25 mouse cellular contexts compared by ENCODE assay signal in genomic region chr16:44978193-44978592, GRCm38 (mm10). TPM values are rescaled to one million over a fixed set of nuclear protein-coding genes. Genes with fewer than 3 reads are reported as not detected.
DNase-seq lines count a peak whose midpoint lies in the region; ATAC-seq and TF ChIP-seq lines count a peak whose summit lies in the region.
"Had no signal": no experiment of that assay in that cellular context is flagged by ENCODE, and none has a peak within 500 bp of the region (broad histone marks: within the 10 kb centered on the region; RNA-seq: fewer than 3 reads in every experiment).

No protein-coding gene starts in this region.

- peak overlapping the region; percentile 21; the same call in 1 of the 2 replicates for H3K27ac ChIP-seq in limb, embryonic 11.5 days (replicated peaks; ENCODE audit: low read depth, low read length)
- H3K27ac ChIP-seq in limb, embryonic 10.5 days: no peak overlapping the region
- H3K27ac ChIP-seq in midbrain, embryonic 11.5 days (ENCODE audit: low read depth, low read length): no peak overlapping the region
- no peak overlapping the region for H3K27ac ChIP-seq in midbrain, embryonic 14.5 days (replicated peaks; ENCODE audit: low read depth, low read length)
- H3K27ac ChIP-seq in CH12.LX (ENCODE audit: insufficient read depth, low read depth): peak overlapping the region; percentile 86
- peak overlapping the region; percentile 76; the same call in 1 of the 2 replicates for H3K27ac ChIP-seq in limb, embryonic 12.5 days

- no peaks in the 10 kb centered on the region for H3K27me3 ChIP-seq in limb, embryonic 11.5 days (ENCODE audit: control insufficient read depth, insufficient read depth, low read length)
- H3K27me3 ChIP-seq in limb, embryonic 10.5 days (ENCODE audit: low read depth, poor library complexity, severe bottlenecking): no peaks in the 10 kb centered on the region
- no peaks in the 10 kb centered on the region for H3K27me3 ChIP-seq in midbrain, embryonic 11.5 days (ENCODE audit: control insufficient read depth, insufficient read depth, low read length)
- H3K27me3 ChIP-seq in midbrain, embryonic 14.5 days (ENCODE audit: control insufficient read depth, insufficient read depth, low read length): no peaks in the 10 kb centered on the region
- no peaks in the 10 kb centered on the region for H3K27me3 ChIP-seq in CH12.LX (replicated peaks)
- H3K27me3 ChIP-seq in limb, embryonic 12.5 days: no peaks in the 10 kb centered on the region
- H3K27me3 ChIP-seq: Patski had no signal

- H3K4me1 ChIP-seq in limb, embryonic 11.5 days (ENCODE audit: control insufficient read depth, insufficient read depth, low read length): no peaks in the 10 kb centered on the region; the same call in 1 of the 2 replicates
- peaks cover 6% of the 10 kb centered on the region; the same call in 1 of the 2 replicates for H3K4me1 ChIP-seq in limb, embryonic 10.5 days
- no peaks in the 10 kb centered on the region for H3K4me1 ChIP-seq in midbrain, embryonic 11.5 days (ENCODE audit: control insufficient read depth, insufficient read depth, low read length)
- H3K4me1 ChIP-seq in midbrain, embryonic 14.5 days (ENCODE audit: control insufficient read depth, insufficient read depth, low read length): no peaks in the 10 kb centered on the region
- H3K4me1 ChIP-seq in CH12.LX (ENCODE audit: control insufficient read depth in 1 of 2, insufficient read depth in 2 of 2): peaks cover 16 to 61% of the 10 kb centered on the region in 2 experiments
- peaks cover 17% of the 10 kb centered on the region for H3K4me1 ChIP-seq in limb, embryonic 12.5 days (replicated peaks)

- no peak overlapping the region for H3K9ac ChIP-seq in limb, embryonic 11.5 days (ENCODE audit: low read length)
- H3K9ac ChIP-seq in midbrain, embryonic 11.5 days (ENCODE audit: low read length): no peak overlapping the region
- no peak overlapping the region for H3K9ac ChIP-seq in midbrain, embryonic 14.5 days (replicated peaks; ENCODE audit: low read length)
- peak overlapping the region; percentile 68 for H3K9ac ChIP-seq in CH12.LX (ENCODE audit: insufficient read depth, low read depth)
- no peak overlapping the region for H3K9ac ChIP-seq in limb, embryonic 12.5 days (replicated peaks)

- no peak; the same call in 1 of the 2 replicates for TF ChIP-seq RAD21 in CH12.LX (IDR thresholded peaks at IDR 0.05; ENCODE audit: low read depth, low read length)

- peaks cover 9% of the 10 kb centered on the region for H3K79me2 ChIP-seq in CH12.LX (replicated peaks; ENCODE audit: control insufficient read depth, extremely low read depth, insufficient read depth, poor library complexity, severe bottlenecking)

- no peak overlapping the region for H3K4me2 ChIP-seq in limb, embryonic 11.5 days (ENCODE audit: low read depth, severe bottlenecking)
- no peak overlapping the region for H3K4me2 ChIP-seq in midbrain, embryonic 11.5 days
- H3K4me2 ChIP-seq in midbrain, embryonic 14.5 days (ENCODE audit: low read length): no peak overlapping the region
- H3K4me2 ChIP-seq in CH12.LX (ENCODE audit: insufficient read depth, low read depth, poor library complexity, severe bottlenecking): peak overlapping the region; percentile 88
- H3K4me2 ChIP-seq in limb, embryonic 12.5 days: no peak overlapping the region

- in situ Hi-C loops in CH12.LX (cut with MboI; ENCODE audit: low pct_ligation_motif_present, low pct_unique_long_range_greater_than_20kb, low sequenced_read_pairs): no loop called here

- no peak overlapping the region for H3K4me3 ChIP-seq in limb, embryonic 11.5 days (ENCODE audit: low read depth, low read length)
- no peak overlapping the region for H3K4me3 ChIP-seq in limb, embryonic 10.5 days
- H3K4me3 ChIP-seq in midbrain, embryonic 11.5 days (ENCODE audit: low read depth, low read length): no peak overlapping the region
- H3K4me3 ChIP-seq in midbrain, embryonic 14.5 days (replicated peaks; ENCODE audit: low read depth, low read length): no peak overlapping the region
- H3K4me3 ChIP-seq in CH12.LX (replicated peaks in 1 of 3; ENCODE audit: low read depth in 2 of 3, low read length in 2 of 3, poor library complexity in 1 of 3): no peak overlapping the region
- H3K4me3 ChIP-seq in limb, embryonic 12.5 days (replicated peaks): no peak overlapping the region

- no peaks in the 10 kb centered on the region for H3K36me3 ChIP-seq in limb, embryonic 11.5 days (ENCODE audit: control insufficient read depth, insufficient read depth, low read length)
- no peaks in the 10 kb centered on the region for H3K36me3 ChIP-seq in limb, embryonic 10.5 days
- H3K36me3 ChIP-seq in midbrain, embryonic 11.5 days (ENCODE audit: control insufficient read depth, insufficient read depth, low read length): no peaks in the 10 kb centered on the region
- H3K36me3 ChIP-seq in midbrain, embryonic 14.5 days (ENCODE audit: control insufficient read depth, insufficient read depth, low read length): no peaks in the 10 kb centered on the region
- H3K36me3 ChIP-seq in CH12.LX (replicated peaks in 1 of 2; ENCODE audit: control insufficient read depth in 1 of 2, insufficient read depth in 1 of 2, low read length in 1 of 2): no peaks in the 10 kb centered on the region
- no peaks in the 10 kb centered on the region for H3K36me3 ChIP-seq in limb, embryonic 12.5 days
- H3K36me3 ChIP-seq: G1E had no signal

- no peak; the same call in 1 of the 2 replicates for TF ChIP-seq POLR2A in CH12.LX (IDR thresholded peaks at IDR 0.05; ENCODE audit: low read depth, low read length)

- DNase-seq in limb, embryonic 11.5 days (ENCODE audit: low spot score): no peak
- DNase-seq in limb, embryonic 10.5 days (ENCODE audit: low spot score): no peak
- DNase-seq in midbrain, embryonic 11.5 days (ENCODE audit: low spot score, missing footprints): peak; percentile 4
- DNase-seq in midbrain, embryonic 14.5 days: no peak
- peak; percentile 60 for DNase-seq in CH12.LX (ENCODE audit: extremely low read depth)
- no peak for DNase-seq in right cerebral cortex, postnatal 10 days (ENCODE audit: low spot score in 2 of 2)
- no peak for DNase-seq in heart, postnatal 36 days
- DNase-seq: adrenal gland, adult 2 months; adrenal gland, adult 8-10 months; adrenal gland, postnatal 10 days; adrenal gland, postnatal 14 days; adrenal gland, postnatal 25 days; adrenal gland, postnatal 36 days; B cell, adult 2 months; cerebellum, adult 11 months; cerebellum, adult 11-12 months; cerebellum, adult 18-20 months had no signal

- WGBS in limb, embryonic 11.5 days: 66% methylated on average over 2 of the region's 2 CpGs
- 87% methylated on average over 2 of the region's 2 CpGs for WGBS in limb, embryonic 10.5 days
- WGBS in midbrain, embryonic 11.5 days: 83% methylated on average over 2 of the region's 2 CpGs
- WGBS in midbrain, embryonic 14.5 days: 84% methylated on average over 2 of the region's 2 CpGs
- 71% methylated on average over 2 of the region's 2 CpGs for WGBS in limb, embryonic 12.5 days

- dilution Hi-C loops in CH12.LX (cut with MboI; ENCODE audit: extremely low pct_ligation_motif_present, extremely low pct_unique_long_range_greater_than_20kb, low sequenced_read_pairs): no loop called here

- H3K9me3 ChIP-seq in limb, embryonic 11.5 days (ENCODE audit: control insufficient read depth, low read length): no peaks in the 10 kb centered on the region
- H3K9me3 ChIP-seq in limb, embryonic 10.5 days (replicated peaks): no peaks in the 10 kb centered on the region
- no peaks in the 10 kb centered on the region for H3K9me3 ChIP-seq in midbrain, embryonic 11.5 days (ENCODE audit: control insufficient read depth, low read length)
- H3K9me3 ChIP-seq in midbrain, embryonic 14.5 days (ENCODE audit: control insufficient read depth, low read length): no peaks in the 10 kb centered on the region
- no peaks in the 10 kb centered on the region for H3K9me3 ChIP-seq in CH12.LX (replicated peaks; ENCODE audit: low read length)
- H3K9me3 ChIP-seq in limb, embryonic 12.5 days: peaks cover 4% of the 10 kb centered on the region; the same call in 1 of the 2 replicates
- H3K9me3 ChIP-seq: G1E had no signal

- no peak for ATAC-seq in limb, embryonic 11.5 days (ENCODE audit: insufficient number of reproducible peaks, low FRiP score, low TSS enrichment, low read depth)
- no peak for ATAC-seq in midbrain, embryonic 11.5 days (ENCODE audit: low FRiP score)
- ATAC-seq in midbrain, embryonic 14.5 days (ENCODE audit: low FRiP score, low TSS enrichment): no peak
- no peak for ATAC-seq in limb, embryonic 12.5 days (ENCODE audit: insufficient number of reproducible peaks, insufficient read depth, low FRiP score, low TSS enrichment, low read depth)
- ATAC-seq: activated CD4-positive, CD25-positive, alpha-beta regulatory T cell, adult 4 months; CD4-positive, CD25-positive, alpha-beta regulatory T cell, adult 4 months; Patski had no signal

- no peak for TF ChIP-seq CTCF in CH12.LX (conservative IDR thresholded peaks at IDR 0.05 in 1 of 2, IDR thresholded peaks at IDR 0.05 in 1 of 2; ENCODE audit: low read depth in 2 of 2, low read length in 2 of 2)

- peak; percentile 81 for TF ChIP-seq EP300 in CH12.LX (IDR thresholded peaks at IDR 0.05; ENCODE audit: low read length)

- intact Hi-C loops in heart, postnatal 36 days (cut with DNase I): no loop called here

TF ChIP-seq in CH12.LX, 34 proteins besides CTCF, POLR2A, EP300 and RAD21 (continues in another document):
- TF ChIP-seq E2F4 (IDR thresholded peaks at IDR 0.05; ENCODE audit: insufficient replicate concordance, low read depth, low read length): 0 out of 2 replicates have a peak, but pooled peaks have one; percentile 66
- no peak for TF ChIP-seq ZKSCAN1 (IDR thresholded peaks at IDR 0.05; ENCODE audit: borderline replicate concordance, low read depth, low read length)
- TF ChIP-seq CHD1 (IDR thresholded peaks at IDR 0.05; ENCODE audit: low read depth, low read length): peak; percentile 84; the same call in 1 of the 2 replicates
- TF ChIP-seq ZNF384 (IDR thresholded peaks at IDR 0.05; ENCODE audit: low read depth, low read length): no peak
- TF ChIP-seq HCFC1 (IDR thresholded peaks at IDR 0.05; ENCODE audit: low read depth, low read length): no peak
- TF ChIP-seq ETS1 (conservative IDR thresholded peaks at IDR 0.05; ENCODE audit: low read depth, low read length): peak; percentile 71
- TF ChIP-seq SMC3 (IDR thresholded peaks at IDR 0.05; ENCODE audit: low read depth, low read length): no peak
- TF ChIP-seq MAX (IDR thresholded peaks at IDR 0.05; ENCODE audit: low read length): peak; percentile 61
- TF ChIP-seq TBP (conservative IDR thresholded peaks at IDR 0.05; ENCODE audit: low read depth, low read length): no peak

RNA-seq across cellular contexts. Expression of gene Cd200r3, which starts 34.7 kb away (rescaled TPM):
- polyA plus RNA-seq in limb, embryonic 11.5 days (2014; fragmentation: Nextera tagmentation; extraction: Ambion mirVana): not detected in 2 replicates
- not detected in 2 replicates for polyA plus RNA-seq in limb, embryonic 10.5 days (2016; fragmentation: Nextera tagmentation; extraction: Ambion mirVana)
- not detected in 2 replicates for polyA plus RNA-seq in midbrain, embryonic 11.5 days (2014; fragmentation: Nextera tagmentation; extraction: Ambion mirVana)
- polyA plus RNA-seq in midbrain, embryonic 14.5 days (2014; fragmentation: Nextera tagmentation; extraction: Ambion mirVana): not detected in 2 replicates
- total RNA-seq in CH12.LX (2012; rRNA removed): 5.0 and 5.7 TPM in 2 replicates
- 17.6 and 18.4 TPM in 2 replicates for total RNA-seq in CH12.LX (2014; rRNA removed)
- polyA plus RNA-seq in CH12.LX (2012; ENCODE audit: insufficient read length, low read depth): 5.9 and 6.9 TPM in 2 replicates
- polyA plus RNA-seq in limb, embryonic 12.5 days (2016; fragmentation: Nextera tagmentation; extraction: Ambion mirVana): not detected in 2 replicates
- total RNA-seq in heart, postnatal 36 days (2021): not detected
- total RNA-seq: adrenal gland, adult 18-20 months; adrenal gland, adult 2 months; adrenal gland, postnatal 25 days; adrenal gland, postnatal 36 days; ES-E14 had no signal
- polyA plus RNA-seq: adrenal gland, adult 2 months; brain, embryonic 14.5 days; Patski had no signal

Comparison
In these comparisons a context has a peak if more than half of its experiments do, and no peak if none do; other contexts are left out.
1. DNase-seq: peak in midbrain, embryonic 11.5 days (single experiment) and CH12.LX (single experiment); none in limb, embryonic 11.5 days (single experiment), limb, embryonic 10.5 days (single experiment), midbrain, embryonic 14.5 days (single experiment), right cerebral cortex, postnatal 10 days (0 of 2) and heart, postnatal 36 days (0 of 2).
2. H3K27ac ChIP-seq: peak in limb, embryonic 11.5 days (single experiment), CH12.LX (single experiment) and limb, embryonic 12.5 days (single experiment); none in limb, embryonic 10.5 days (single experiment), midbrain, embryonic 11.5 days (single experiment) and midbrain, embryonic 14.5 days (single experiment).